Mouse (Mus musculus): ENCODE results near the gene 4930564D02Rik. TPM values are rescaled to one million over a fixed set of nuclear protein-coding genes. Genes with fewer than 3 reads are reported as not detected.

Gene 4930564D02Rik
- polyA plus RNA-seq, 1 experiment, result not detected

DNA sequence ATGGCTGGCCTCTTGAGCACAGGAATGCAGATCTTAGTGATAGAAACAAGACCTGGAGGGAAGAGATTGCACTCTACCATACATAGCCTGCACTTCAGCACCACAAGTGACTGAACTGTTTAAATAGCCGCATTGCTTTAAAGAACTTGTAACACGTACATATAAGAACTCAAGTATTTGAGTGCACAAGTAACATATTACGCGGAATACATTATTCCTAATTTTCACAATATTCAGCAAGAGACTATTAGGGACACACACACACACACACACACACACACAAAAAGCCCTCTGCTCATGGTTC lies 13.0 kb upstream of the 4930564D02Rik start:
- TF ChIP-seq TAL1 (IDR thresholded peaks at IDR 0.05; ENCODE audit: low read length) (no peak), GATA1 (IDR thresholded peaks at IDR 0.05; ENCODE audit: low read length) (no peak)
- peaks cover 8% of the 10 kb centered on the region for H3K4me1 ChIP-seq (ENCODE audit: control insufficient read depth)
- H3K27me3 ChIP-seq (ENCODE audit: control insufficient read depth), result peaks cover 51% of the 10 kb centered on the region
- H3K4me3 ChIP-seq (replicated peaks), result no peak overlapping the region
- H3K9me3 ChIP-seq (ENCODE audit: control insufficient read depth, low read length), result no peaks in the 10 kb centered on the region
- H3K36me3 ChIP-seq (ENCODE audit: control insufficient read depth), result no peaks in the 10 kb centered on the region

- Histone ChIP-seq H3K36me3 (ENCODE audit: control insufficient read depth) (no peaks in the 10 kb centered on the region), H3K4me3 (replicated peaks) (no peak overlapping the region), H3K4me1 (ENCODE audit: control insufficient read depth) (peaks cover 8% of the 10 kb centered on the region), H3K9me3 (ENCODE audit: control insufficient read depth, low read length) (no peaks in the 10 kb centered on the region), H3K27me3 (ENCODE audit: control insufficient read depth) (peaks cover 54% of the 10 kb centered on the region)
- TF ChIP-seq TAL1 (IDR thresholded peaks at IDR 0.05; ENCODE audit: low read length) (no peak), GATA1 (IDR thresholded peaks at IDR 0.05; ENCODE audit: low read length) (no peak)
Observed at GRCm38 (mm10) chr3:105054952-105055351, 11.7 kb upstream of the 4930564D02Rik start.

DNA sequence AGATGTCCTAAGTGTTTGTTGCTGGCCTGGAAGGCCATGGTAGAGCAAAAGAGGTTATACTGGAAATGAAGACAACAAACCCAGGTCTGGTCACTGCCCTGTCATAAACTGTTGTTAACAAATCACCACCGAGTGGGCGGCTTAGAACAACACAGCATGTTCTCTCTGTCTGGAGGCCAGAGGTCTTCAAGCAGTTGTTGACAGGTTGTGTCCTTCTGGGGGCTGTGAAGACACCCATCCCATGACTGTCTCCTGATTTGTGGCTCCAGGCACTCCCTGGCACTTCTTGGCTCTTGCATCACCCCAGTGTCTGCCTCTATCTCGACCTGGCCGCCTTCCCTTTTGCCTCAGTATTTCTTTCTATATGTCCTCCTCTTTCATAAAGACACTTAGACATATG lies 11.0 kb upstream of the 4930564D02Rik start:
- Histone ChIP-seq H3K9me3 (ENCODE audit: control insufficient read depth, low read length) (no peaks in the 10 kb centered on the region), H3K4me1 (ENCODE audit: control insufficient read depth) (peaks cover 8% of the 10 kb centered on the region), H3K27me3 (ENCODE audit: control insufficient read depth) (peaks cover 53% of the 10 kb centered on the region), H3K36me3 (ENCODE audit: control insufficient read depth) (no peaks in the 10 kb centered on the region), H3K4me3 (replicated peaks) (no peak overlapping the region)
- no peak for TF ChIP-seq GATA1 (IDR thresholded peaks at IDR 0.05; ENCODE audit: low read length)
- no peak for TF ChIP-seq TAL1 (IDR thresholded peaks at IDR 0.05; ENCODE audit: low read length)

- Histone ChIP-seq H3K36me3 (ENCODE audit: control insufficient read depth) (no peaks in the 10 kb centered on the region), H3K9me3 (ENCODE audit: control insufficient read depth, low read length) (no peaks in the 10 kb centered on the region), H3K4me3 (replicated peaks) (no peak overlapping the region), H3K4me1 (ENCODE audit: control insufficient read depth) (no peaks in the 10 kb centered on the region), H3K27me3 (ENCODE audit: control insufficient read depth) (peaks cover 25% of the 10 kb centered on the region)
- TF ChIP-seq GATA1 (IDR thresholded peaks at IDR 0.05; ENCODE audit: low read length) (no peak), TAL1 (IDR thresholded peaks at IDR 0.05; ENCODE audit: low read length) (no peak)
Observed at GRCm38 (mm10) chr3:105058627-105059513, 7.8 kb upstream of the 4930564D02Rik start.

- H3K36me3 ChIP-seq (ENCODE audit: control insufficient read depth), result no peaks in the 10 kb centered on the region
- peaks cover 16% of the 10 kb centered on the region for H3K27me3 ChIP-seq (ENCODE audit: control insufficient read depth)
- H3K9me3 ChIP-seq (ENCODE audit: control insufficient read depth, low read length), result no peaks in the 10 kb centered on the region
- TF ChIP-seq TAL1 (IDR thresholded peaks at IDR 0.05; ENCODE audit: low read length) (no peak), GATA1 (IDR thresholded peaks at IDR 0.05; ENCODE audit: low read length) (no peak)
- H3K4me1 ChIP-seq (ENCODE audit: control insufficient read depth), result no peaks in the 10 kb centered on the region
- H3K4me3 ChIP-seq (replicated peaks), result no peak overlapping the region
Observed at GRCm38 (mm10) chr3:105059911-105060310, 6.7 kb upstream of the 4930564D02Rik start.

GRCm38 (mm10) chr3:105060992-105061391 lies 5.7 kb upstream of the 4930564D02Rik start:
- Histone ChIP-seq H3K4me1 (ENCODE audit: control insufficient read depth) (no peaks in the 10 kb centered on the region), H3K36me3 (ENCODE audit: control insufficient read depth) (no peaks in the 10 kb centered on the region), H3K9me3 (ENCODE audit: control insufficient read depth, low read length) (no peaks in the 10 kb centered on the region), H3K27me3 (ENCODE audit: control insufficient read depth) (peaks cover 10% of the 10 kb centered on the region), H3K4me3 (replicated peaks) (no peak overlapping the region)
- TF ChIP-seq GATA1 (IDR thresholded peaks at IDR 0.05; ENCODE audit: low read length) (no peak), TAL1 (IDR thresholded peaks at IDR 0.05; ENCODE audit: low read length) (no peak)

DNA sequence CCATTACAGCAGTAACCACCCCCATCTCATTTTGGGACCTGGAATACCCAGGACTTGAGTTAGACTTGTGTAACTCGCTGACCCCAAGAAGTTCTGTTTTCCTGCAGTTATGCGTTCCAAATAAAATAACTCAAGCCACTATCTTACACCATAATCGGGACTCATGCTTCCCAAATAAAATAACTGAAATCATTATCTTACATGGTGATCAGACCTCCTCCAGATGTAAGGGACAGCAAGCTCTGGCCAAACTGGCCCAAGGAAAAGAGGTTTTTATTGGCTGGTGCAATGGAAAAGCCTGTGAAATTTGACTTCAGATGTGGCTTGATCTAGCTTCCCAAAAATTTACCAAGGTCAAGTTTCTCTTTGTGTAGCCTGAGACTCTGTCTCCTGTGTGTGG lies 5.1 kb upstream of the 4930564D02Rik start:
- Histone ChIP-seq H3K9me3 (ENCODE audit: control insufficient read depth, low read length) (no peaks in the 10 kb centered on the region), H3K36me3 (ENCODE audit: control insufficient read depth) (no peaks in the 10 kb centered on the region), H3K27me3 (ENCODE audit: control insufficient read depth) (peaks cover 10% of the 10 kb centered on the region), H3K4me3 (replicated peaks) (no peak overlapping the region), H3K4me1 (ENCODE audit: control insufficient read depth) (no peaks in the 10 kb centered on the region)
- TF ChIP-seq TAL1 (IDR thresholded peaks at IDR 0.05; ENCODE audit: low read length), result no peak
- no peak for TF ChIP-seq GATA1 (IDR thresholded peaks at IDR 0.05; ENCODE audit: low read length)

DNA sequence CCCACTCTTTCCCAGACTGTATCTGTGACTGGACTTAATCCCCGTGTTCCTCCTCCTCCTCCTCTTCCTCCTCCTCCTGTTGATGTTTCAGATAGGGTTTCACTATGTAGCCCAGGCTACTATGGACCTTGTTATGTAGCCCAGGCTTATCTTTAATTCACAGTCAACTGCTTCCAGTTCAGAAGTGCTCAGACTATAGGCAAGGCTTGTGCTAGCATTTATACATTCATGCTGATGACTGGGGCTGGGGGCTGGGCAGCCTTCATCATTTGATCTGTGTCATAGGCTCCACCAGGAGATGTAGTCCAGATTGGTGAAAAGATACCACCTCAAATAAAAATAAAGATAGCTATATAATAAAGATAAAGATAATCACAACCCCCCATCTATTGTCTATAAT lies 4.7 kb upstream of the 4930564D02Rik start:
- Histone ChIP-seq H3K4me3 (replicated peaks) (no peak overlapping the region), H3K9me3 (ENCODE audit: control insufficient read depth, low read length) (no peaks in the 10 kb centered on the region), H3K4me1 (ENCODE audit: control insufficient read depth) (no peaks in the 10 kb centered on the region), H3K36me3 (ENCODE audit: control insufficient read depth) (no peaks in the 10 kb centered on the region), H3K27me3 (ENCODE audit: control insufficient read depth) (peaks cover 10% of the 10 kb centered on the region)
- TF ChIP-seq TAL1 (IDR thresholded peaks at IDR 0.05; ENCODE audit: low read length), result no peak
- TF ChIP-seq GATA1 (IDR thresholded peaks at IDR 0.05; ENCODE audit: low read length), result no peak

GRCm38 (mm10) chr3:105062676-105063075 lies 4.0 kb upstream of the 4930564D02Rik start:
- Histone ChIP-seq H3K9me3 (ENCODE audit: control insufficient read depth, low read length) (no peaks in the 10 kb centered on the region), H3K27me3 (ENCODE audit: control insufficient read depth) (peaks cover 10% of the 10 kb centered on the region), H3K36me3 (ENCODE audit: control insufficient read depth) (no peaks in the 10 kb centered on the region), H3K4me3 (replicated peaks) (no peak overlapping the region), H3K4me1 (ENCODE audit: control insufficient read depth) (no peaks in the 10 kb centered on the region)
- TF ChIP-seq TAL1 (IDR thresholded peaks at IDR 0.05; ENCODE audit: low read length), result no peak
- TF ChIP-seq GATA1 (IDR thresholded peaks at IDR 0.05; ENCODE audit: low read length), result no peak

All from erythroblast, embryonic 14.5 days (primary cell).